Mouse (Mus musculus): ENCODE data around the gene Akap10.
"Not testable (repeated sequence)": the region's sequence is repeated elsewhere in the genome, so short reads cannot be mapped to it uniquely, and the experiment has no call there.

The Akap10 gene

GRCm38 (mm10) chr11:61930640-61931586 lies 861 bp upstream of the Akap10 start:
- DNase-seq, result peak; percentile 8

GRCm38 (mm10) chr11:61929323-61930097 lies 542 bp downstream of the Akap10 start:
- no peak for DNase-seq

GRCm38 (mm10) chr11:61923309-61923708 lies 6.7 kb downstream of the Akap10 start:
- DNase-seq, result no peak

GRCm38 (mm10) chr11:61919702-61920101 lies 10.3 kb downstream of the Akap10 start:
- DNase-seq, result no peak

- no peak for DNase-seq
Observed at GRCm38 (mm10) chr11:61908315-61908714, 21.7 kb downstream of the Akap10 start.

- peak; percentile 36 for DNase-seq
Observed at GRCm38 (mm10) chr11:61882183-61882582, 47.9 kb downstream of the Akap10 start.

GRCm38 (mm10) chr11:61879921-61880320 lies 50.1 kb downstream of the Akap10 start:
- DNase-seq, result no peak

GRCm38 (mm10) chr11:61871881-61872280 lies 58.2 kb downstream of the Akap10 start:
- no peak for DNase-seq

GRCm38 (mm10) chr11:61866856-61867255 lies 63.2 kb downstream of the Akap10 start:
- DNase-seq, result no peak

GRCm38 (mm10) chr11:61861781-61862547 lies 68.1 kb downstream of the Akap10 start:
- DNase-seq, result no peak

- DNase-seq, result no peak
Observed at GRCm38 (mm10) chr11:61859316-61859715, 70.7 kb downstream of the Akap10 start.

GRCm38 (mm10) chr11:61855539-61855938 lies 74.5 kb downstream of the Akap10 start:
- no peak for DNase-seq

GRCm38 (mm10) chr11:61854988-61855411 lies 75.1 kb downstream of the Akap10 start, which contains the start of gene Ulk2:
Gene Ulk2, minus strand, starts transcription at chr11:61855073.
- peak; percentile 95 for DNase-seq

- peak; percentile 88 for DNase-seq
Observed at GRCm38 (mm10) chr11:61854211-61854987, 75.7 kb downstream of the Akap10 start.

- no peak for DNase-seq
Observed at GRCm38 (mm10) chr11:61853659-61854058, 76.4 kb downstream of the Akap10 start.

- DNase-seq, result no peak
Observed at GRCm38 (mm10) chr11:61852916-61853315, 77.1 kb downstream of the Akap10 start.

GRCm38 (mm10) chr11:61851195-61851594 lies 78.9 kb downstream of the Akap10 start:
- no peak for DNase-seq

- not testable (repeated sequence) for DNase-seq
Observed at GRCm38 (mm10) chr11:61840663-61841062, 89.4 kb downstream of the Akap10 start.

- no peak for DNase-seq
Observed at GRCm38 (mm10) chr11:61839940-61840339, 90.1 kb downstream of the Akap10 start.

GRCm38 (mm10) chr11:61839182-61839581 lies 90.9 kb downstream of the Akap10 start:
- DNase-seq, result no peak

Data from embryo, embryonic 11 days (tissue).